Mouse (Mus musculus): ENCODE data around the gene Acap2.

GRCm38 (mm10) chr16:31124991-31125390 lies 76.1 kb downstream of the Acap2 start:
- TF ChIP-seq CTCF (IDR thresholded peaks at IDR 0.05; ENCODE audit: low read depth, low read length) (no peak), POLR2A (IDR thresholded peaks at IDR 0.05; ENCODE audit: extremely low read depth, insufficient read depth, low read length) (no peak)

Data from liver, adult 2 months (tissue).